Mouse (Mus musculus): ENCODE data around the gene Stac3. TPM values are rescaled to one million over a fixed set of nuclear protein-coding genes. Genes with fewer than 3 reads are reported as not detected.

Gene Stac3
- total RNA-seq (2023) = 4.3 TPM

GRCm38 (mm10) chr10:127500894-127501893, at the start of gene Stac3:
Gene Stac3, plus strand, starts transcription at chr10:127501686.

GRCm38 (mm10) chr10:127514764-127515163, 13.3 kb downstream of the Stac3 start, which contains the start of gene Ndufa4l2:
Gene Ndufa4l2, plus strand, starts transcription at chr10:127514967.

GRCm38 (mm10) chr10:127522088-127522581, 20.6 kb downstream of the Stac3 start, which contains the start of gene Shmt2:
Gene Shmt2, minus strand, starts transcription at chr10:127522444.

GRCm38 (mm10) chr10:127534036-127534928, 32.8 kb downstream of the Stac3 start, which contains the start of gene Nxph4:
Gene Nxph4, minus strand, starts transcription at chr10:127534559.

Other genes starting within 250 kb of the Stac3 start
- 0.12 TPM for gene Kif5a, start 238.3 kb upstream of the Stac3 start, total RNA-seq (2023)
- gene Dctn2, start 235.3 kb upstream of the Stac3 start, total RNA-seq (2023) = 115 TPM
- gene Mbd6, start 212.7 kb upstream of the Stac3 start, total RNA-seq (2023) = 103 TPM
- gene Mars, start 189.9 kb upstream of the Stac3 start, total RNA-seq (2023) = 48.5 TPM
- 257 TPM for gene Arhgap9, start 179.7 kb upstream of the Stac3 start, total RNA-seq (2023)
- gene Gli1, start 159.7 kb upstream of the Stac3 start, total RNA-seq (2023) = 0.15 TPM
- gene Inhbe, start 147.3 kb upstream of the Stac3 start, total RNA-seq (2023) = not detected
- 0.29 TPM for gene Inhbc, start 131.3 kb upstream of the Stac3 start, total RNA-seq (2023)
- 109 TPM for gene R3hdm2, start 121.4 kb upstream of the Stac3 start, total RNA-seq (2023)
- gene Ndufa4l2, start 13.3 kb downstream of the Stac3 start, total RNA-seq (2023) = not detected
- 64.6 TPM for gene Shmt2, start 20.8 kb downstream of the Stac3 start, total RNA-seq (2023)
- gene Nxph4, start 32.9 kb downstream of the Stac3 start, total RNA-seq (2023) = not detected
- gene Lrp1, start 119.5 kb downstream of the Stac3 start, total RNA-seq (2023) = 4.5 TPM
- gene Stat6, start 141.3 kb downstream of the Stac3 start, total RNA-seq (2023) = 169 TPM
- 9.3 TPM for gene Nemp1, start 165.2 kb downstream of the Stac3 start, total RNA-seq (2023)
- 35.3 TPM for gene Nab2, start 166.9 kb downstream of the Stac3 start, total RNA-seq (2023)
- 0.38 TPM for gene Myo1a, start 203.5 kb downstream of the Stac3 start, total RNA-seq (2023)
- gene Tac2, start 222.8 kb downstream of the Stac3 start, total RNA-seq (2023) = not detected
- gene Zbtb39, start 237.9 kb downstream of the Stac3 start, total RNA-seq (2023) = 11.1 TPM

All from CD4-positive naive resting alpha-beta T cell, adult 76 days (primary cell).